Mouse (Mus musculus) cortical plate, adult 2 months (tissue): ENCODE results near the gene Stox2.

Experiments
- CTCF ChIP-seq: fragments of 200-500 bp; IDR thresholded peaks from 2 replicates; pipeline ENCODE4 v1.5.1; 2011; ENCODE audit warnings: mild to moderate bottlenecking, control low read depth, low read length; ENCODE audit not compliant: insufficient read depth; ENCODE audit errors: extremely low read depth
- POLR2A ChIP-seq: fragments of 200-500 bp; IDR thresholded peaks from 2 replicates; pipeline ENCODE4 v1.6.1; 2011; ENCODE audit warnings: mild to moderate bottlenecking, low read length, control low read depth; ENCODE audit not compliant: insufficient read depth; ENCODE audit errors: extremely low read depth

- TF ChIP-seq POLR2A (peak; percentile 96), CTCF (no peak)
These were observed 111.9 kb downstream of the Stox2 start for GRCm38 (mm10) chr8:47334223-47334757.
